Mouse (Mus musculus) thymus, adult 18-20 months (tissue): Measurements from ENCODE around the gene Hcst.

Experiments used
- DNase-seq, 2 experiments: peaks; one replicate each; pipeline ENCODE4 v3.0.0; 2022; ENCODE audit warnings: mixed read lengths in 2 of 2

Hcst gene

DNA sequence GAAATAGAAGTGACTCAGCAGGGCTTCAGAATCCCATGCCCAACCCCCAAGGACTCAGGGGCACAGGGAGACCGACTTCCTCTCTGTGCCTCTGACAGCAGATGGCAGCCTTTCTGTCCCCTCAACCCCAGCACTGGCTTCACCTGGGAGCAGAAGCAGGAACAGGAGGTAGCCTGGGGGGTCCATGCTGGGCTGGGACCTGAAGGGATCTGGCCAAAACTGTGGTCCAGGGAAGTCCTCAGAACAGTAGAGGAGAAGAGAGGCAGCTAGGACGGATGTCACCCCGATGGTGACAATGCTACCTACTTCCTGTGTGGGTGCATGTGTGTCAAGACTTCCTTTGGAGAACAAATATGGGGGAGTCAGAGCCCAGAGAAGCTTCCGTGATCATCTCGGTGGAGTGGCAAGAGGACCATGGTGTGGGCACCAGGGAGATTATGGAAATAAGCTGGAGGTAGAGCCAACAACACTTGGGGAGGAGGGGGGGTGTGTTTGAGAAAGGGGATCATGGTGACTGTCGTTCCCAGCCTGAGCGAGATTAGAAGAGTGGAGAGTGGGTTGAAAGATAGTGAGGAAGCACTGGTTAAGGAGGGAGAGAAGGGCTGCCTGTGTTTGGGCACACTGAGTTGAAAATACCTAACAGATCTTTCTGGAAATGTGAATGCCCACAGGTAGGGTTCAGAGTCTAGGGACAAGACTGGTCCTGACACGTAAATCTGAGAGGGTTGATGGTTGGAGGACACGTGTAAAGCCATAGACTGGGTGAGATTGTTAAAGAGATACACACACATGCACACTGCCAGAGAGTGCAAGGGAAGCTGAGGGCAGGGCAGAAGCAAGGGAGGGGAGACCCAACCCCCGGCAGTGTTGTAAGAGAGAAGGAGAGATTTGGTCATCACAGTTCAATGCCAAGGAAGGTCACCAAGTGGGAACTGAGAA lies at the start of gene Hcst:
Gene Hcst, minus strand, starts transcription at position 294 of the 939 bp plus-strand sequence.
- DNase-seq = peak; percentile 47 to 67

DNA sequence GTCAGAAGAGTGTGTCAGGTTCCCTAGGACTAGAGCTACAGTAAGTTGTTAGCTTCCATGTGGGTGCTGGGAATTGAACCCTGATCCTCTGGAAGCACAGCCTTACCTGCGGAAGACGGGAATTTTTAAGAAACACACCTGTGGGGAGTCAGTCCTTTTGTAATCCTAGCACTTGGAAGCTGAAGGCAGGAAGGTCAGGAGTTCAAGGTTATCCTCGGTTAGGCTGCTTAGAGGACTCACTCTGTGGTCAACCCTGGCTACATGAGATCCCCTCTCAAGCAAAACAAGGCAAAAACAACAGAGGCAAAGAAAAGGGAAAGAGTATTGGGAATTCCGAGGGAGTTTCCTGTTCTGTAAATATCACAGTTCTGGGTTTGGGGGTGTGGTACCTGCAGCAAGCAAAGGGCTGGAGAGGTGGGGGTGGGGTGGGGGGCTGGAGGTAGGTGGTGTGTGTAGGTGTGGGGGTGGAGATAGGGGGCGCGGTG lies 45.2 kb upstream of the Hcst start:
- no peak for DNase-seq

DNA sequence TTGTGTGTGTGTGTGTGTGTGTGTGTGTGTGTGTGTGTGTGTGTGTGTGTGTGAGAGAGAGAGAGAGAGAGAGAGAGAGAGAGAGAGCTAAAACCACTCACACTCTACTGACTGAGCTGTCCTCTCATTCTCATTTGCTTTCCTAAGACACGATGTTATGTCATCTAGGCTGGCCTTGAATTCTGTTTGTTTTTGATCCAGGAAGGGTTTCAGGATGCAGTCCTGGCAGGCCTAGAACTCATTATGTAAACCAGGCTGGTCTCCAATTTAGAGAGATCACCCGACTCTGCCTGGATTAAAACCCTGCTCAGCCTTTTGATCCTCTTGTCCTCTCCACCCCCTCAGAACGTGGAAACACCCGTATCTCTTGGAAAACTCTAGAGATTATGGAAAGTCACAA lies 44.3 kb upstream of the Hcst start:
- DNase-seq = no peak

DNA sequence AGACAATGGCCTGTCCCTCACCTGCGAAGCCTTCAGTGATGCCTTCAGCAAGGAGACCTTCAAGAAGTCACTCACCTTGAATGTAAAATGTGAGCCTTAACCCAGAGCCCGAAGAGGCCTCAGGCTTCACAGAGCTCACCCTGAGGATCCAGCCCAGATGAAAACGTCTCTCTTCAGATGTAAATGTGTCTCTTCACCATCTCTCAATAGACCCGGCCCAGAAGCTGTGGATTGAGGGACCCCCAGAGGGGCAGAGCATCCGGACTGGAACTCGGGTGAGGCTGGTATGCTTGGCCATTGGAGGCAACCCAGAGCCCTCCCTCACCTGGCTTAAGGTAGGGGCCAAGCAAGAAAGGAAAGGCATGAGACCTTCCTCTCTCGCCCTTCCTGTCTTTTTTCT lies 43.9 kb upstream of the Hcst start:
- no peak for DNase-seq

DNA sequence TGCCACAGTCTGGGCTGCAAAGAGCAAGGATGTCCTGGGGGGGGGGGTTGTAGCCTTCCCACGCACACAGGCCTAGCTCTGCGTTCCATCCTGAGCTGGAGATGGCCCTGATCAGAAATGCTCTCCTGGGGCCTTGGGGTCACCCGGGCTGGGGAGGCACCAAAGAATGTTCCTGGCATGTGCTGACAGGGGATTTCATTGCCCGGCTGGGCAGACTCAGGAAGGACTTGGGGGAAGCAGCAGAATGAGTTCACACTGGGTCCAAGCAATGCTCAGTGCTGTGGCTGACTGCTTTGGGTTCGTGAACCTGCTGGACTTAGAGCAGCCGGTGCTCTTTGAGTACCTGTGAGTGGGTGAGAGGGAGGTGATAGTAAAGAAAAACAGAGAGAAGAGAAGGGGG lies 39.8 kb upstream of the Hcst start:
- DNase-seq = no peak

DNA sequence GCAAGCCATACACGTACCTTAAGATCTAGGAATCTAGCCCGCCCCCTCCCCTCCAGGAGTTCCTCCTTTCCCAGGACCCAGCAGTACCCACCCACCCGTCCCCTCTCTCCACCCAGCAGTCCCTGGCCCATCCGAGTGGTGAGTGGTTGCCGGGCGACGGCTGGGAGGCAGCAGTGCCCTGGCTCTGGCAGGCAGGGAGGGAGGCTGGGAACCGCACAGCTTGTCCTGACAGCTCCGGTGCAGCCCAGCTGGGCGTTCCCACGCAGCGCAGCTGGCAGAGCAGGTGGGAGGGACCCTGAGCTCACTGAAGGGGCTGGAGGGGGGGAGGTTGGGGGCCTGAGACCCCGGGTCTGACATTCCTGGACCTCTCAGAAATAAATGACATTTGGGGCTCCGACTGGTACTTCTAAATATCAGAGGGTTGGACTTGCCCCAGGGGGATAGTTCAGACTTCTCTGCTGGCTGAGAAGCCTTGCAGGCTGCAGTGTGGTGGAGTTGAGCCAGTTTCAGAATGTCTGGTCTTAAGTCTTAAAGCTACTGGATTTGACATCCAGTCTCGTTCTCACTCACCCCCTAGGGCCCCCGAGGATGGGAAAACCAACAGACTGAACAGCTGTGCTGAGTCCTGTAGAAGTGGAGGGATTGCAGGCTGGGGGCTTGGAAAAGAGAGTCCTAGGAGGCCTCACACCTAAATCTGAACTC lies 38.1 kb upstream of the Hcst start, which contains the start of the genes Kirrel2 and Nphs1:
Gene Kirrel2, minus strand, starts transcription at position 62 of the 702 bp plus-strand sequence.
Gene Nphs1, plus strand, starts transcription at position 687 of the 702 bp plus-strand sequence.
- DNase-seq = no peak

DNA sequence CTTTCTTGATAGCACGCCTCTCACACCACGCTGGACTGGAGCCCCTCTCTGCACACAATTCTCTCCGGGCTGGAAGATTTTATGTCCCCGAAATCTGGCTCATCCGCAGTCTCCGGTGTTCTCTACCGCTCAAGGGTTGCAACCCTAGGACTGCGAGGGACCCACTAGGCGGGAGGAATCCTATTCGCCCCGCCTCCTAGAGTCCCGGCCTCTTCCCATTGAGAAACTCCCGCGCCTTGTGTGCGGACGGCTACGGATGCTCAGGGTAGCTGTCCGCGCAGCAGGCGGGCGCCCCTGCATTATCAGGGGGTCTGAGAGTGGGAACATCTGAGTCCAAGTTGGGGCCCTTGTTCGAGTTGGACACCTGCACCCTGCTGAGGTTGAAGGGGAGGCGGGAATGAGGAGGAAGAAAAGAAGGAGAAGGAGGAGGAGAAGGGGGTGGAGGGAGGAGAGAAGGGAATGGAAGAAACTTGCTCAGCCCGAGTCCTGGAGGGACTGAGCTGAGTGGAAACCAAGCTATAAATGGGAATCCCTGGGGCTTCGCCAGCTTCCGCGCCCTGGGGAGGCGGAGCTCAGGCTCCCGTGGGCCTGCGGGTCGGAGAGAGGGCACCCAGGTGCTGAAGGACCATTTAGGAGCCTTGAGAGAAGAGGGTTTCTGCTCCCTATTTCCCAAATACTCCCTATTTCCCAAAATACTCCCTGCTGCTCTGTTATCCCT lies 37.4 kb upstream of the Hcst start:
- DNase-seq = no peak

DNA sequence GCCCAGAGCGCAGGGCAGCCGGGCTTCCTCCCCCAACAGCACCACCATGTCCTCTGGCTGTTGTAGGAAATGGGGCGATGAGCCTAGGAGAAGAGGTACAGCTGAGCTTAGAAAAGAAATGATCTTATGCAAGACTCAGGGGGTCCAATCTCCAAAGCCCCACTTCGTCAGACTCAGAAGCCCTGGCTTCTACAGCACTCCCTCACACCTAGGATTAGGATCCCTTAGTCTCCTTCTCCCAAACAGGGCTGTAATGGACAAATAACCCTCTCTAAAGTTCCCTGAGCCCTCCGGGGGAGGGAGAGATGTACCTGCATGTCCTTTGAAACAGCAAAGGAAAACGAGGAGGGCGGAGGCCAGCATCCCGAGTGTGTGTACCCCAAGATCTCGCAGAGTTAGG lies 36.8 kb upstream of the Hcst start:
- no peak for DNase-seq

DNA sequence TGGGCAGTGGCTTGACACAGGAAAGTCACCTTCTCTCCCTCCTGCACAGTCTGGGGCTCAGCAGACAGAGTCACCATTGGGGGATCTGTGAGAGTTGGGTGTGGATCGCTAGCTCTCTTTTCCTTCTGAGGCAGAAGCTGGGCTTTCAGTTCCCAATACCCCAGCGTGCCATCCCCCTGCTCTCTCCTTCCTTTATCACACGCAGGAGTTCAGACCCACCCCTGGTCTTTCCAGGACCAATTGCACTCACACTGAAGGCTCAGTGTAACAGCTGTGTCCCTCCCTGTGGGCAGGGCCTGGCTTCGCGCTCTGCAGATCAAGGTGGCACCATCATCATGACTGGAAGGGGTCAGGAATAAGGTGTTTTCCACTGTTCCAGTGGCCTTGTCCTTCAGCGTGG lies 34.6 kb upstream of the Hcst start:
- no peak for DNase-seq

DNA sequence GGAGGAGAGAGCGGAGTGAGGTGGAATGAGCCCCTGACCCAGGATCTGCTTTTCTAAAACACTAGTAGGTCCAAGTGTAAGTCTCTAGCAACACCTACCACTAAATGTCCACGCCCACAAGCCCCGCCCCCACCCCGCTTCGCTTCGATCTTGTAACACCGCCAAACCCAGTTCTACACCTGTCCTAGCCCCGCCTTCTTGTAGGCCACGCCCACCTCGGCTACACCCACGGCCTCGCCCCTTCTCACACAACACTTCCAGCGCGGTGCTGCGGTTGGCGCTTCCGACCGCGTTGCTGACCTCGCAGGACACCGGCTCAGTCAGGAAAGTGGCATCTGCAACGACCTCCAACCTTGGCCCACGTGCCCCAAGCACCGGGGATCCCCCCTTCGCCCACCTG lies 34.1 kb upstream of the Hcst start:
- DNase-seq = no peak

DNA sequence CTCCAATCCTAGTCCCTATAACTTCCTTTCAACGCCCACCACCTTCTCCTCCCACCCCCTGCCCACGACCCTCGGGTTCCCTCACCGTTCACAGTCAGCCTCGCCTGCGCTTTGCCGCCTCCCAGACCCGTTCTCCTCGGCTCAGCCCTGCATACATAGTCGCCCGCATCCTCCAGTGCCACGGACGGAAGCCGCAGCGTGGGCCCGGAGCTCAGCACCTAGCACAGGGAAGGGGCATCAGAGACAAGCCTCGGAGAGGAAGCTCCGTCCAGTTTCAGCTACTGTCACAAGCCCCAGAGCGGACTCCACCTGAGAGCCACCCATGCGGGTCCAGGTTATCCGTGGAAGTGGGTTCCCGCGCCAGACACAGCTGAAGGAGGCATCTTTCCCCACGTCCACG lies 33.7 kb upstream of the Hcst start:
- no peak for DNase-seq

DNA sequence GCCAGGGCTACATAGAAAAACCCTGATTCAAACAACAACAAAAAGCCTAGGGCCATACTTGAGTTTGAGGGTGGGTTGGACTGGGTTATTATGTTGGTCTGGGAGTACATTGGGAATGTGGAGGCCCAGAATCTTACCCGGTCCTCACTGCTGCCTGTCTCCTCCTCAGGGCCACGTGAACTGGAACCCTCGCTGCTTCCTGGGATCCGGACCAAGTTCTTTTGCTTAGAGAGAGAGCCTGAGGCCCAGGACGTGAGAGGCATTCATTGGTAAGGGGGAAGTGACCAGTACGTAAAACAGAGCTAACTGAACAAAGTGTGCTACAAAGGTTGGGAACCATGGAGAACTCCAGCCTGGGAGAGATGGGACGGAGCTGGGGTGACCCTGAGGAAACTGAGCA lies 30.6 kb upstream of the Hcst start:
- no peak for DNase-seq

DNA sequence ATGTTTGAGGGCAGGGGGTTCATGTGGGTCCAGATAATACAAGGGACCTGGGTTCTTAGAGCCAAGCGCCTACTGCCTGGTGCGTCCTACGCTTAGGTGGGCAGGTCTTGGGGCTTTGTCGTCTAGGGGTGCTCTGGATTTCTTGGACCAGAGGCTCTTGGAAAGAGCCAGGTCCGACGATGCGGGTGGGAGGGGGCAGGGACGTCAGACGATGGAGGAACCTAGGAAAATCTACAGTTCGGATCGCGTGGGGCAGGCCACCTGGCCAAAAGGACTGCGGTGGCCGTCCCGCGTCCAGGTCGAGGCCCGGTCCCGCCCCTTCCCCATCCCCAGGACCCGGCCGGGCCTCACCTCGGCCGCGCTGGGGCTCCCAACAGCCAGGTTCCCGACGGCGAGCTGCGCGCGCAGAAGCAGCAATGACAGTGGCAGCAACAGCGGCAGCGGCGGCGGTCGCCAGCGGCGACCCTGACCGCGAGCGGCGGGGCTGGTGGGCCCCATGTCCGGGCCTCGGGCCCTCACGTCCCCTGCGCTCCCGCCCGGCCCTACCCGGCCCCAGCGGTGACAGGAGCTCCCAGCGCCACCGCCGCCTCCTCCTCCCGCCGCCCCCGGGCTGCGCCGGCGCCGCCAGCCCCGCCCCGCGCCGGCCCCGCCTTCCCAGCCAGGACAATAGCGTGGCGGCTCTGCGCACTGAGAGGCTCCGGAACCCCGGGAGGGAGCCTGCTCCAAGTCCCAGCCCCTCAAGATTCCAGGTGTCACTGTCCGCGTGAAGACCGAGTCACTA lies 25.5 kb upstream of the Hcst start, which contains the start of gene Aplp1:
Gene Aplp1, minus strand, starts transcription at position 565 of the 781 bp plus-strand sequence.
- DNase-seq = no peak

DNA sequence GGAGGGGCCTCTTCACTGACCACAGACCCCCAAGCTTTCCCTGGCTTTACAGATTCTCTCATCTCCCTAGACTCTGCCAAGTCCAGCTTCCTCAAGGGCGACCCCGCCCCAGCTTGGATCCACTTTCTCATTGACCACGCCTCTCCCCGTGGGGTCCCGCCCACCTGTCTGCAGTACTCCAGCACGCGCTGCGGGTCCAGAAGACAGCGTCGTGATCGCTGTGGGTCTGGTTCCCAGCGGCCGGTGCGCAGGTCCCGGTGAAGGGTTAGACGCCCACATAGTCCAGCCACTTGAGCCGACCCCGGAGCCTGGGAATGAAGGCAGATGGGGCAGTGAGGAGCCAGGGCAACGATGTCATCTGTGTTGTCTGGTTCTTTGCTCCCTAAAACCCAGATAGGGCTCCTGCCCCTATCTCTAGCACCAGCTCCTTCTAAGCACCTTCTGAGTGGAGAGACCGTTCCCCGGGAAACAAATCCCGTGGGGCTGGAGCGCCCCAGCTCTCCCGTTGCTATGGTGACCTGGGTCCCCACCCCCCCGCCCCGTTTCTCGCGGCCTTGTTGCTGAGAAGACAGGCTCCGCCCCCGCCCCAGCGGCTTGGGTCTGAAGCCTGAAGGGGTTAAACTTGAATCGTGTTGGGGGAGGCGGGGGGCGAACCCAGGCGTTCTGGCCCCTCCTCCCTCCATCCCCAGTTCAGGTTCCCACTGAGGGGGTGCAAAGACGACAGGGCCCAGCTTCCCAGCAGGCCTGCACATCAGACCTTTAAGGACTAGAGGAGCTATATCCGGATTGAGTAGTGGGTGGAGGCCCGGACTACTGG lies 24.7 kb upstream of the Hcst start:
- no peak for DNase-seq

DNA sequence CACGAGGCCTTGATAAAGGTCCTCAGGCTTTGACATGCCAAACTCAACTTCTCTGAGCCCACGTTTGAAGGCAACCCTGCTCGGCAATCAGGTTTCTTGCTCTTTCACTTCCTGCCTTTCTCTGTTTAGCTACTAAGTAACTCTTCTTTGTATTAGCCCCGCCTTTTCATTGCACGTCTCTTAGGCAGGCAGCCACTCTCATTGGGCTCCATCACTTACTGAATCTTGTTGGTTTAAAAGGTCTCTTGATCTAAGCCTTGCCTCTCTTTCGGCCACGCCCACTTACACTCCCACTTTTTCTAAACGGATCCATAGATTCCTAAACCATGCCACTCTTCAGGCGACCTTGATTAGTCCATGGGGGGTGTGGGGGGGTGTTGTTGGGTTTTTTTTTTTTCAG lies 24.0 kb upstream of the Hcst start:
- no peak for DNase-seq

DNA sequence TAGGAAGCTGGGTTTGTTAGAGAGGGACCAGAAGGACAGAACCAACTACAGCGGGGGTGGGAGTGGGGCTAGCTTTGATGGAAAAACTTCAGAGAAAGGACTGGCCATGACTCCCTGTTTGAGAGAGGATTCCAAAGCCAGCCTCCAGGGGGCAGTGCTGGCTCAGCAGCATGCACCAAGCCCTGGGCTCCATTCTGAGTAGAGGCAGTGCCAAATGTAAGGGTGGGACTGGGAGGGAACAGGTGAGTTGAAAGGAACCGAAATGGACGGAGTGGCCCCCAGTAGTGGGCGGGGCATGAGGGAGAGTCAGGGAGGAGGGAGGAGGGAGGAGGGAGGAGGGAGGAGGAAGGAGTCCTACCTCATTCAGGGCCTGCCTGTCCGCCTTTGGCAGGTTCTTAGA lies 21.0 kb upstream of the Hcst start:
- no peak for DNase-seq

DNA sequence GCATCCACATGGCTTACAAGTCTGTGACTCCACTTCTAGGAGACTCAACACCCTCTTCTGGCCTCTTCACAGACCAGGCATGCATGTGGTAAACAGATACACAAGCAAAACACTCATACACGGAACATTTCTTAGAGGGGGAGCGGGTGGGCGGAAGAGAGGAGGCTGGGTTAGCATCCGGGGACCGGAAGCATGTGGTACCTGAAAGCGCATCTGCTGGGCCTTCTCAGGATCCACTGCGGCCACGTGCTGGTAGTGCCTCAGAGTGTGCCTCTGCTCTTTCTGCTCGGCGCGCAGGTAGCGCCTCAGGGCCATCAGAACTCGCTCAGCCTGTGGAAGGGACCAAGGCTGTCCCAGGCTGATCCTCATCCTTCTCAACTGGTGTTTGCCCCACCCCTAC lies 20.1 kb upstream of the Hcst start:
- DNase-seq = no peak

DNA sequence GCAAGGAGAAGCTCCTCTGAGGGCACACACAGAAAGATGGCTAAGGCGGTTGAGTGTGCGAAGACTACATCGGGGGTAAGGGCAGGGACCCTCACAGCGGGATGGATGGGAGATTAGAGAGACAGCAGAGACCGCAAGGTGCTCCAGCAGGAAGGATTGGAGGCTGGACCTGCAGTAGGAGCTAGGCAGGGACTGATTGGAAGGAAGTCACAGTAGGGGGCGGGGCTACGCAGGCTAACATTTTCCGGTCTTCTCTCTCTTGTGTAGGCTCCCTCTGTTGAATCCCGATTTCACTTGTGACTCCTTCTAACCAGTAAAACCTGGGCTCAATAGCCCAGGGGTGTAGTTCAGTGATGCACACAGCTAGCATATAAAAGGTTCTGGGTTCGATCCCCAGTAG lies 17.2 kb upstream of the Hcst start:
- DNase-seq = no peak

DNA sequence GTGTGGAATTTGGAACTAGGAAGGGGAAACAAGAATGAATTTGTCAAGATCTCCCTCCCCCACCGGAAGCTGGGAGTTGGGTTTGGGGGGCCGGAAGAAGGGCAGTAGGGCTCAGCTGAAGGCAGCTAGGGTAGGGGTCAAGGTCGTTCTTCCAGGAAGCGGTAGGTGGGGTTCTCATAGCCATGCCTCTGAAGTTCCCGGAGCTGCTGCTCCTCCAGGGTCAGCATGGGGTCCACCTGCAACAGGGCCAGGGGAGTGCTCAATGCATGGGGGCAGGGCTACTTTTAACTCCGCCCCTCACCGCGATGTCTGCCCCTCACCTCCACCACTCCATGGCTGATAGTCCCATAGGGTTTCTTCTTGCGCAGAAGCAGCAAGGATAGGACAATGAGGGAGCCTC lies 15.5 kb upstream of the Hcst start:
- DNase-seq = no peak

DNA sequence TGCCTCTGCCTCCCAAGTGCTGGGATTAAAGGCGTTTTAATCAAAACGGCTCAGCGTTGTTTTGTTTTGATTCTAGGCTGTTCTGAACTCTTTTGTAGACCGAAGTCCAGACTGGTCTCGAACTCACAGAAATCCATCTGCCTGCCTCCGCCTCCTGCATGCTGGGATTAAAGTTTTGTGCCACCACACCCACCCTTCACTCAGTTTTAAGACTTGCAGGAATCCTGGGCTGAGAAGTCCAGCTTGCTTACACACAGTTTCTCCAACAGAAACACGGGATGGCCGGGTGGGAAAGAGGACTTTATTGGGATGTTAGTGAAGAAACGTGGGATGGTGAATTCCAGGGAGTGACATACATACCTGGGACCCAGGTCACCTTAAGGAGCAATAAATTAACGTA lies 15.0 kb upstream of the Hcst start:
- no peak for DNase-seq

DNA sequence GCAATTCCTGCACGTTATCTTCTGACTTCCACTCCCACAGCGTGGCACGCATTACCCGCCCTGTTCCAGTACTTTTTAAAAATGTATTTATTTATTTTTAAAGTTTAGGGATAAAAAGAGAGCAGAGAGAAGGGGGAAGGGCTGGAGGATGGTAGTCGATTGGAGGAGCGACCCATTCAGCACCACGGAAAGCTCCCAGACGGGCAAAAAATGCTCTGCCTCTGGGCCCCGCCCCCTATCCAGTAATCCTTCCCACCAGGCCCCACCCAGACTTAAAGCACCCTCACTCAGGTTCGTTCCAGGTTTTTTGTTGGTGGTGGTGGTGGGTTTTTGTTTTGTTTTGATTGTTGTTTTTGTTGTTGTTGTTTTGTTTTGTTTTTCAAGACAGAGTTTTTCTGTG lies 14.6 kb upstream of the Hcst start:
- DNase-seq = no peak
